Mouse (Mus musculus): ENCODE data around the gene Gorab. TPM values are rescaled to one million over a fixed set of nuclear protein-coding genes. Genes with fewer than 3 reads are reported as not detected.

Gorab gene
- polyA plus RNA-seq, 1 experiment from 2014 or later: 18.2 TPM

GRCm38 (mm10) chr1:163386196-163386595, 17.3 kb downstream of the Gorab start:
- no peaks in the 10 kb centered on the region for H3K27me3 ChIP-seq (ENCODE audit: control insufficient read depth, insufficient read depth, low read length)
- H3K27ac ChIP-seq (ENCODE audit: low read length): no peak overlapping the region
- ATAC-seq (ENCODE audit: insufficient number of reproducible peaks, insufficient read depth, low FRiP score, low read depth): no peak
- H3K9me3 ChIP-seq (ENCODE audit: control insufficient read depth, low read depth, low read length): no peaks in the 10 kb centered on the region
- H3K4me2 ChIP-seq (replicated peaks; ENCODE audit: low read depth, low read length): no peak overlapping the region
- H3K9ac ChIP-seq (replicated peaks; ENCODE audit: low read depth, low read length): no peak overlapping the region
- no peak overlapping the region for H3K4me3 ChIP-seq (ENCODE audit: low read depth, low read length)
- WGBS: 87% methylated on average over 9 of the region's 9 CpGs
- H3K4me1 ChIP-seq (ENCODE audit: control insufficient read depth, insufficient read depth, low read length): no peaks in the 10 kb centered on the region
- H3K36me3 ChIP-seq (ENCODE audit: control insufficient read depth, insufficient read depth, low read length): peaks cover 15% of the 10 kb centered on the region

GRCm38 (mm10) chr1:163383442-163384027, 19.9 kb downstream of the Gorab start:
- peaks cover 15% of the 10 kb centered on the region for H3K36me3 ChIP-seq (ENCODE audit: control insufficient read depth, insufficient read depth, low read length)
- peak; percentile 28; the same call in 1 of the 2 replicates for ATAC-seq (ENCODE audit: insufficient number of reproducible peaks, insufficient read depth, low FRiP score, low read depth)
- H3K27me3 ChIP-seq (ENCODE audit: control insufficient read depth, insufficient read depth, low read length): no peaks in the 10 kb centered on the region
- H3K27ac ChIP-seq (ENCODE audit: low read length): no peak overlapping the region
- 55% methylated on average over 5 of the region's 5 CpGs for WGBS
- no peak overlapping the region for H3K9ac ChIP-seq (replicated peaks; ENCODE audit: low read depth, low read length)
- no peak overlapping the region for H3K4me3 ChIP-seq (ENCODE audit: low read depth, low read length)
- H3K9me3 ChIP-seq (ENCODE audit: control insufficient read depth, low read depth, low read length): no peaks in the 10 kb centered on the region
- no peak overlapping the region for H3K4me2 ChIP-seq (replicated peaks; ENCODE audit: low read depth, low read length)
- no peaks in the 10 kb centered on the region for H3K4me1 ChIP-seq (ENCODE audit: control insufficient read depth, insufficient read depth, low read length)

- Histone ChIP-seq H3K36me3 (ENCODE audit: control insufficient read depth, insufficient read depth, low read length) (peaks cover 15% of the 10 kb centered on the region), H3K27ac (ENCODE audit: low read length) (no peak overlapping the region), H3K4me1 (ENCODE audit: control insufficient read depth, insufficient read depth, low read length) (no peaks in the 10 kb centered on the region), H3K27me3 (ENCODE audit: control insufficient read depth, insufficient read depth, low read length) (no peaks in the 10 kb centered on the region), H3K4me2 (replicated peaks; ENCODE audit: low read depth, low read length) (no peak overlapping the region), H3K9ac (replicated peaks; ENCODE audit: low read depth, low read length) (no peak overlapping the region), H3K9me3 (ENCODE audit: control insufficient read depth, low read depth, low read length) (no peaks in the 10 kb centered on the region), H3K4me3 (ENCODE audit: low read depth, low read length) (no peak overlapping the region)
- no peak for ATAC-seq (ENCODE audit: insufficient number of reproducible peaks, insufficient read depth, low FRiP score, low read depth)
- WGBS: 83% methylated on average over 10 of the region's 10 CpGs
Measured at GRCm38 (mm10) chr1:163382048-163382719, 21.3 kb downstream of the Gorab start.

- Histone ChIP-seq H3K27ac (ENCODE audit: low read length) (no peak overlapping the region), H3K36me3 (ENCODE audit: control insufficient read depth, insufficient read depth, low read length) (peaks cover 2% of the 10 kb centered on the region), H3K4me1 (ENCODE audit: control insufficient read depth, insufficient read depth, low read length) (no peaks in the 10 kb centered on the region), H3K9me3 (ENCODE audit: control insufficient read depth, low read depth, low read length) (no peaks in the 10 kb centered on the region), H3K4me2 (replicated peaks; ENCODE audit: low read depth, low read length) (no peak overlapping the region), H3K27me3 (ENCODE audit: control insufficient read depth, insufficient read depth, low read length) (no peaks in the 10 kb centered on the region), H3K4me3 (ENCODE audit: low read depth, low read length) (no peak overlapping the region), H3K9ac (replicated peaks; ENCODE audit: low read depth, low read length) (no peak overlapping the region)
- no peak for ATAC-seq (ENCODE audit: insufficient number of reproducible peaks, insufficient read depth, low FRiP score, low read depth)
- WGBS: 57% methylated on average over 1 of the region's 1 CpGs
Measured at GRCm38 (mm10) chr1:163380591-163380990, 22.9 kb downstream of the Gorab start.

GRCm38 (mm10) chr1:163380072-163380471, 23.4 kb downstream of the Gorab start:
- no peak overlapping the region for H3K27ac ChIP-seq (ENCODE audit: low read length)
- no peaks in the 10 kb centered on the region for H3K27me3 ChIP-seq (ENCODE audit: control insufficient read depth, insufficient read depth, low read length)
- H3K9ac ChIP-seq (replicated peaks; ENCODE audit: low read depth, low read length): no peak overlapping the region
- no peak overlapping the region for H3K4me2 ChIP-seq (replicated peaks; ENCODE audit: low read depth, low read length)
- WGBS: 32% methylated on average over 4 of the region's 4 CpGs
- H3K4me3 ChIP-seq (ENCODE audit: low read depth, low read length): no peak overlapping the region
- no peaks in the 10 kb centered on the region for H3K36me3 ChIP-seq (ENCODE audit: control insufficient read depth, insufficient read depth, low read length)
- no peaks in the 10 kb centered on the region for H3K4me1 ChIP-seq (ENCODE audit: control insufficient read depth, insufficient read depth, low read length)
- no peaks in the 10 kb centered on the region for H3K9me3 ChIP-seq (ENCODE audit: control insufficient read depth, low read depth, low read length)
- ATAC-seq (ENCODE audit: insufficient number of reproducible peaks, insufficient read depth, low FRiP score, low read depth): no peak

- Histone ChIP-seq H3K27me3 (ENCODE audit: control insufficient read depth, insufficient read depth, low read length) (no peaks in the 10 kb centered on the region), H3K9ac (replicated peaks; ENCODE audit: low read depth, low read length) (no peak overlapping the region), H3K36me3 (ENCODE audit: control insufficient read depth, insufficient read depth, low read length) (no peaks in the 10 kb centered on the region), H3K9me3 (ENCODE audit: control insufficient read depth, low read depth, low read length) (no peaks in the 10 kb centered on the region), H3K4me3 (ENCODE audit: low read depth, low read length) (no peak overlapping the region), H3K4me1 (ENCODE audit: control insufficient read depth, insufficient read depth, low read length) (no peaks in the 10 kb centered on the region), H3K4me2 (replicated peaks; ENCODE audit: low read depth, low read length) (no peak overlapping the region), H3K27ac (ENCODE audit: low read length) (no peak overlapping the region)
- WGBS: 52% methylated on average over 6 of the region's 6 CpGs
- ATAC-seq (ENCODE audit: insufficient number of reproducible peaks, insufficient read depth, low FRiP score, low read depth): no peak
Measured at GRCm38 (mm10) chr1:163377924-163378323, 25.5 kb downstream of the Gorab start.

- no peak for ATAC-seq (ENCODE audit: insufficient number of reproducible peaks, insufficient read depth, low FRiP score, low read depth)
- no peak overlapping the region for H3K4me2 ChIP-seq (replicated peaks; ENCODE audit: low read depth, low read length)
- no peaks in the 10 kb centered on the region for H3K4me1 ChIP-seq (ENCODE audit: control insufficient read depth, insufficient read depth, low read length)
- H3K27me3 ChIP-seq (ENCODE audit: control insufficient read depth, insufficient read depth, low read length): no peaks in the 10 kb centered on the region
- no peak overlapping the region for H3K4me3 ChIP-seq (ENCODE audit: low read depth, low read length)
- H3K9me3 ChIP-seq (ENCODE audit: control insufficient read depth, low read depth, low read length): no peaks in the 10 kb centered on the region
- H3K27ac ChIP-seq (ENCODE audit: low read length): no peak overlapping the region
- no peaks in the 10 kb centered on the region for H3K36me3 ChIP-seq (ENCODE audit: control insufficient read depth, insufficient read depth, low read length)
- H3K9ac ChIP-seq (replicated peaks; ENCODE audit: low read depth, low read length): no peak overlapping the region
- WGBS: 74% methylated on average over 6 of the region's 6 CpGs
Measured at GRCm38 (mm10) chr1:163376818-163377581, 26.5 kb downstream of the Gorab start.

- Histone ChIP-seq H3K36me3 (ENCODE audit: control insufficient read depth, insufficient read depth, low read length) (no peaks in the 10 kb centered on the region), H3K4me1 (ENCODE audit: control insufficient read depth, insufficient read depth, low read length) (no peaks in the 10 kb centered on the region), H3K9ac (replicated peaks; ENCODE audit: low read depth, low read length) (no peak overlapping the region), H3K27ac (ENCODE audit: low read length) (no peak overlapping the region), H3K27me3 (ENCODE audit: control insufficient read depth, insufficient read depth, low read length) (no peaks in the 10 kb centered on the region), H3K4me3 (ENCODE audit: low read depth, low read length) (no peak overlapping the region), H3K9me3 (ENCODE audit: control insufficient read depth, low read depth, low read length) (no peaks in the 10 kb centered on the region), H3K4me2 (replicated peaks; ENCODE audit: low read depth, low read length) (no peak overlapping the region)
- ATAC-seq (ENCODE audit: insufficient number of reproducible peaks, insufficient read depth, low FRiP score, low read depth): no peak
- WGBS: 73% methylated on average over 5 of the region's 5 CpGs
Measured at GRCm38 (mm10) chr1:163374455-163374854, 29.0 kb downstream of the Gorab start.

Measured in stomach, embryonic 14.5 days (tissue).